Mouse (Mus musculus) spleen, postnatal 10 days (tissue): ENCODE measurements around the gene Siah3.
A peak's percentile ranks its signal among the peaks of the same experiment; 100 is the strongest.

ENCODE experiments used
- DNase-seq, 2 experiments: peaks; one replicate each; pipeline ENCODE4 v3.0.0; 2021 to 2022; ENCODE audit warnings: low spot score in 2 of 2

Siah3 gene

DNA sequence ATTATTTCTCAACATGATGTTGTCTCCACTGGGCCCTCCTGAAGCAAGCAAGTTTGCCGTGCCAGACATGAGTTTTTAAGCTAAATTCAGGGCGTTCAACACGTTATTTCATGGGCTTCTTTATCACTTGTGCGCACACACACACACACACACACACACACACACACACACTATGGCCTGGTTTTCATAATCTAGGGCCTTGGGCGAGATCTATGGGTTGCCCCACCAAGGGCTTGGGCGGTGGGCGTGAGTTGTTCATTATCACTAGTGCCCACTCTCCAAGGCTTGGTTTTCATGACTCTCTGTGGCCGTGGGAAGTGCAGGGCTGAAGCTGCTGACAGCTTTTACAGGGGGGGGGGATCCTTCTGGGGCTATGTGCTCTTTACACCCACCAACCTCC, 63.9 kb downstream of the Siah3 start:
- DNase-seq, result no peak

- DNase-seq, result peak in 1 of 2 experiments; percentile 35
Observed at GRCm38 (mm10) chr14:75524648-75525047, 68.9 kb downstream of the Siah3 start.

GRCm38 (mm10) chr14:75525376-75526145, 69.8 kb downstream of the Siah3 start:
- DNase-seq, result peak; percentile 21 to 22

DNA sequence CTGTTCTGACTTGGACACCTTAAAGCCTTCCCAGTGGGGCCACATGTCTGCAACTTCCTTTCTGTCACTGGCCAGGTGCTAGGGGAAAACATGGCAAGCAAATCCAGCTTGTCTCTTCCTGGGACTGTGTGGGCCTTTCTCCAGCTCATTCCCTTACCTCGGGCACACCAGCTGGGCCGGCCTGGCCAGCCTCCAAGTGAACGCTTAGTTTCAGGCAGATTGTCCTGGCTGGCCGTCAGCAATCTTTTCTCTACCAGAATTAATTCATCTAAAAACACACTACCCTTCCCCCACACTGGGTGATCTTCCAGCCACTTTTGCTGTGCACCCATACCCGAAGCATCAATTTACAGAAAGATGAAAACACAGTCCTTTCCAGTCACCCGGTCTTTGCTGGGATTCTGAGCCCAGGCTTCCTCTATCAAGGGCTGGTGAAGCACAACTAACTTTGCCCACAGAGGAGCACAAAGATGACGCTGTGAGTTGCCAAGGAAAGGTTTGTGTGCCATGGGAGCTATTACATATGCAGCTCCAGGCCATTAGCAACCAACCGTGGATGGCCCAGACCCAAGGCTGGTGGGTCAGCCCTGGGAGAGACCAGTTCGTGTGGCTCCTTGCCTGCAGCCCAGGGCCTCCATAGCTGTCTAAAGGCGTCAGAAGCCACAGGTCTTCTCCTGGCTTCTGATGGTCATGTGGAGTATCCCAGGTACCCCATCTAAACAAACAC, 71.8 kb downstream of the Siah3 start:
- DNase-seq, result peak in 1 of 2 experiments; percentile 26

- DNase-seq, result no peak
Observed at GRCm38 (mm10) chr14:75530815-75531353, 75.1 kb downstream of the Siah3 start.

DNA sequence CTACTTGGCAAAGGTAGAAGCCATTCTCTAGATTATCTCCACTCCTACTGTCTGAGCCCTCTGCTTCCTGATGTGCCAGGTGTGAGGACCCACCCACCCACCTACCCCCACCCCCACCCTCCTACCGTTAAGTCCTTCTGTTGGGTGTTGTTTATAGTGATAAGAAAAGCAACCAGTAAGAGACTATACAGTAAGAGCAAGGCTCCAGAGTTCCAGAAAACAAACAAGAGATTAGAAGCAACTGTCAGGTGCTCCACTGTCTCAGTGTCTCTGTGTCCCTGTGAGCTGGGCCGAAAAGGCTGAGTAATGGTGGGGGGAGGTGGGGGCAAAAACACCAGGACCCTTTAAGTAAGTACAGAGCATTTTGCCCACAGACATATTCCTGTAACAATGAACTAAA, 83.4 kb downstream of the Siah3 start:
- DNase-seq, result no peak

GRCm38 (mm10) chr14:75540216-75540995, 84.6 kb downstream of the Siah3 start:
- DNase-seq, result no peak

- no peak for DNase-seq
Observed at GRCm38 (mm10) chr14:75540996-75541350, 85.2 kb downstream of the Siah3 start.

- DNase-seq, result no peak
Observed at GRCm38 (mm10) chr14:75541731-75542130, 85.9 kb downstream of the Siah3 start.

- no peak for DNase-seq
Observed at GRCm38 (mm10) chr14:75561577-75562331, 106.0 kb downstream of the Siah3 start.

- DNase-seq, result peak in 1 of 2 experiments; percentile 20
Observed at GRCm38 (mm10) chr14:75565534-75566140, 109.9 kb downstream of the Siah3 start.

DNA sequence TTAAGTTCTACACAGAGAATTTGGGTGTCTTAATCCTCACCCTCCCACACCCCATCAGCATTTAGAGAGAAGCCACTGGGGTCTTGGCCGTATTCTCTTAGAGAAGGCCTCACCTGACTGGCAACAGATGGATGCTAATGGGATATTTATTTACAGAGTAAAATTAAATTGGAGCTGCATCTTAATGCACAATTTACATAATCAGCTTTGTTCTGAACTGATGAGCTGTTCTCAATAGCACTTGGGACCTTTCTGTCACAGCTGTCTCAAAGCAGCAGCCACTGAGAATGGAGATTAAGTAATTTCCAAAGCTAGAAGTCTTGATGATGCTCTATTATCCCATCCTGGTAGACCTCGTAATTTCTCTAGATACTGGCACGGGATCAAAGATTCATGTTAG, 110.5 kb downstream of the Siah3 start:
- no peak for DNase-seq

DNA sequence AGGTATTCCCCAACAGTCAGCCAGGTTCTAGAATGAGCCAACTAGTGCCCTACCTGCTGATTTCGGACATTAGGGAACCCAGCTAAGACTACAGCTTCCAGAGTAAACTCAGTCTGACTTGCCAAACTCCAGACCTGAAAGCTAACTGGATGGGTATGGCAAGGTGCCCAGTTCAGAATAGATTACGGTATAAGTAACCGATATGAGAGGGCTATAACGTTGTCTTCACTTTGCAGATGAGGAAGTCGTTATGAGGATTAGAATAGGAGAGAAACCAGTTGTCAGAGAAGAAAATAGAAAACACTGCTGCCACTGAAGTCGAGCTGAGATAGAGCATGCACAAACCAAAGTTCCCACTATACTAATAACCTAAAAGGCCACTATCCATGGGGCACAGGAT, 123.2 kb downstream of the Siah3 start:
- DNase-seq, result no peak
